Mouse (Mus musculus): ENCODE measurements around the gene Tmem80.

DNA sequence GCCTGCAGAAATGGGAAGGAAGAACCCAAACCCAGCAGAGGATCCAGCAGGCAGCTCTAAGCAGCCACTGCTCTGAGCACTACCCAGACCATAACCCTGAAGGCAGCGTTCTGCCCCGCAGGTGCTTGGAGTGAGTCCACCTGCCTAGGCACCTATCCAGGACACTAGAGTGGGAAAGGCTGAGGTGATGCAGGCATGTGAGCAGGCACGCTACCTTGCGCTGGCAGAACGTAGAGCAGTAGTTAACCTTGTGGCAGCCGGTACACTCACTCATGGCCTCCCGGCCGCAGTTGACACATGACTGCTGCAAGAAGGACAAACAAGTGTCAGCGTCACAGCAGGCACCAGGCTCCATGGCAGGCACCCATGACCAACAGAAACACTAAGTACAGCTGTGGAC is 26.2 kb upstream of the Tmem80 start:
- TF ChIP-seq USF2 (conservative IDR thresholded peaks at IDR 0.05; ENCODE audit: low read depth, low read length) (no peak), MAX (IDR thresholded peaks at IDR 0.05; ENCODE audit: low read length) (no peak), EP300 (IDR thresholded peaks at IDR 0.05; ENCODE audit: low read length) (no peak), HCFC1 (IDR thresholded peaks at IDR 0.05; ENCODE audit: low read depth, low read length) (no peak), POLR2A (IDR thresholded peaks at IDR 0.05; ENCODE audit: low read depth, low read length) (no peak)

Measured in CH12.LX (cell line).